Mouse (Mus musculus) kidney, postnatal 14 days (tissue): Measurements from ENCODE around the gene Col5a1.

Experiments used
- DNase-seq: peaks from one replicate; pipeline ENCODE4 v3.0.0; 2022; ENCODE audit warnings: mixed read lengths

Gene Col5a1

GRCm38 (mm10) chr2:27923718-27924117 lies 37.5 kb downstream of the Col5a1 start:
- no peak for DNase-seq

GRCm38 (mm10) chr2:27924463-27924862 lies 38.2 kb downstream of the Col5a1 start:
- no peak for DNase-seq

GRCm38 (mm10) chr2:27926478-27927165 lies 40.4 kb downstream of the Col5a1 start:
- DNase-seq, result peak; percentile 62

- no peak for DNase-seq
These were observed 44.3 kb downstream of the Col5a1 start for GRCm38 (mm10) chr2:27930471-27931015.

GRCm38 (mm10) chr2:27931130-27931529 lies 44.9 kb downstream of the Col5a1 start:
- DNase-seq, result peak; percentile 23

- peak; percentile 37 for DNase-seq
These were observed 45.7 kb downstream of the Col5a1 start for GRCm38 (mm10) chr2:27931971-27932370.

GRCm38 (mm10) chr2:27934269-27934668 lies 48.0 kb downstream of the Col5a1 start:
- peak; percentile 82 for DNase-seq

GRCm38 (mm10) chr2:27934831-27935230 lies 48.6 kb downstream of the Col5a1 start:
- DNase-seq, result no peak

- DNase-seq, result no peak
These were observed 49.2 kb downstream of the Col5a1 start for GRCm38 (mm10) chr2:27935441-27935840.

GRCm38 (mm10) chr2:27936607-27937191 lies 50.5 kb downstream of the Col5a1 start:
- peak; percentile 58 for DNase-seq

GRCm38 (mm10) chr2:27939433-27939832 lies 53.2 kb downstream of the Col5a1 start:
- peak; percentile 39 for DNase-seq

GRCm38 (mm10) chr2:27940144-27940543 lies 53.9 kb downstream of the Col5a1 start:
- no peak for DNase-seq

- DNase-seq, result no peak
These were observed 61.0 kb downstream of the Col5a1 start for GRCm38 (mm10) chr2:27947252-27947651.

- DNase-seq, result no peak
These were observed 61.7 kb downstream of the Col5a1 start for GRCm38 (mm10) chr2:27947917-27948316.

GRCm38 (mm10) chr2:27953866-27954265 lies 67.6 kb downstream of the Col5a1 start:
- peak; percentile 48 for DNase-seq

- DNase-seq, result no peak
These were observed 68.7 kb downstream of the Col5a1 start for GRCm38 (mm10) chr2:27954924-27955323.

GRCm38 (mm10) chr2:27956751-27957150 lies 70.5 kb downstream of the Col5a1 start:
- DNase-seq, result peak; percentile 54

- DNase-seq, result peak; percentile 65
These were observed 71.0 kb downstream of the Col5a1 start for GRCm38 (mm10) chr2:27957184-27957583.

- DNase-seq, result no peak
These were observed 73.0 kb downstream of the Col5a1 start for GRCm38 (mm10) chr2:27959275-27959674.

GRCm38 (mm10) chr2:27961190-27961589 lies 75.0 kb downstream of the Col5a1 start:
- no peak for DNase-seq

- no peak for DNase-seq
These were observed 76.2 kb downstream of the Col5a1 start for GRCm38 (mm10) chr2:27962406-27962805.

- peak; percentile 56 for DNase-seq
These were observed 82.9 kb downstream of the Col5a1 start for GRCm38 (mm10) chr2:27969158-27969557.

GRCm38 (mm10) chr2:27973840-27974239 lies 87.6 kb downstream of the Col5a1 start:
- peak; percentile 67 for DNase-seq

- DNase-seq, result no peak
These were observed 89.6 kb downstream of the Col5a1 start for GRCm38 (mm10) chr2:27975786-27976185.
